Mouse (Mus musculus) hindbrain, postnatal 0 days (tissue): ENCODE data around the gene Nol4l. TPM values are rescaled to one million over a fixed set of nuclear protein-coding genes. Genes with fewer than 3 reads are reported as not detected.
A peak's percentile ranks its signal among the peaks of the same experiment; 100 is the strongest.

ENCODE experiments used
- ATAC-seq: fragments of 200-750 bp; cut with Nextera tagmentation; 2 replicates; pipeline ENCODE4 v1.8.0; 2017; ENCODE audit warnings: mild to moderate bottlenecking, moderate TSS enrichment, moderate library complexity
- DNase-seq: peaks from one replicate; pipeline ENCODE4 v3.0.0-alpha.2; 2015; ENCODE audit warnings: low spot score
- H3K27ac ChIP-seq: fragments of 300-500 bp; sonication (generic); 2 replicates; pipeline ENCODE4 v1.5.1; 2014; ENCODE audit warnings: mild to moderate bottlenecking
- H3K27me3 ChIP-seq: fragments of 300-500 bp; sonication (generic); 2 replicates; pipeline ENCODE4 v1.6.1; 2014; ENCODE audit warnings: low read length, mixed read lengths; ENCODE audit not compliant: insufficient read depth
- H3K36me3 ChIP-seq: fragments of 300-500 bp; sonication (generic); 2 replicates; pipeline ENCODE4 v1.6.1; 2014; ENCODE audit warnings: low read length, mixed read lengths; ENCODE audit not compliant: insufficient read depth
- H3K4me1 ChIP-seq: fragments of 300-500 bp; sonication (generic); 2 replicates; pipeline ENCODE4 v1.6.1; 2014; ENCODE audit warnings: antibody characterized with exemption, low read length, mixed read lengths; ENCODE audit not compliant: insufficient read depth
- H3K4me2 ChIP-seq: fragments of 300-500 bp; sonication (generic); 2 replicates; pipeline ENCODE4 v1.6.1; 2014; ENCODE audit warnings: low read depth, mild to moderate bottlenecking, low read length, moderate library complexity, mixed read lengths
- H3K4me3 ChIP-seq: fragments of 300-500 bp; sonication (generic); 2 replicates; pipeline ENCODE4 v1.5.1; 2014; ENCODE audit warnings: low read length
- H3K9ac ChIP-seq: fragments of 300-500 bp; sonication (generic); replicated peaks from 2 replicates; pipeline ENCODE4 v1.6.1; 2014; ENCODE audit warnings: mild to moderate bottlenecking, low read length, moderate library complexity, mixed read lengths
- H3K9me3 ChIP-seq: fragments of 300-500 bp; sonication (generic); 2 replicates; pipeline ENCODE4 v1.6.1; 2016; ENCODE audit warnings: low read length, mixed read lengths
- CTCF ChIP-seq: IDR thresholded peaks from 2 replicates; pipeline ENCODE4 v1.5.1; 2016; ENCODE audit warnings: antibody characterized with exemption, control low read depth, low read depth
- WGBS: fragments of 180-500 bp; shearing (Covaris S2); extraction: QIAGEN DNeasy Blood & Tissue Kit; methylation state at CpG from one replicate; pipeline ENCODE4 v1.1.7; 2014; 5-methylcytosine and 5-hydroxymethylcytosine counted together
- polyA plus RNA-seq: library from polyadenylated mRNA; unstranded; fragments of >200 nt; fragmentation: Nextera tagmentation; extraction: Ambion mirVana; gene quantifications from 2 replicates; pipeline ENCODE4 v1.2.1, GENCODE M21; 2015
- total RNA-seq: library from RNA; depleted of rRNA; stranded (reverse); fragments of >200 nt; gene quantifications from 2 replicates; pipeline ENCODE4 v1.2.3, GENCODE M21; 2014

Nol4l gene
- total and polyA plus RNA-seq, 2 experiments from 2014 or later, result 24.2 to 80.8 TPM

DNA sequence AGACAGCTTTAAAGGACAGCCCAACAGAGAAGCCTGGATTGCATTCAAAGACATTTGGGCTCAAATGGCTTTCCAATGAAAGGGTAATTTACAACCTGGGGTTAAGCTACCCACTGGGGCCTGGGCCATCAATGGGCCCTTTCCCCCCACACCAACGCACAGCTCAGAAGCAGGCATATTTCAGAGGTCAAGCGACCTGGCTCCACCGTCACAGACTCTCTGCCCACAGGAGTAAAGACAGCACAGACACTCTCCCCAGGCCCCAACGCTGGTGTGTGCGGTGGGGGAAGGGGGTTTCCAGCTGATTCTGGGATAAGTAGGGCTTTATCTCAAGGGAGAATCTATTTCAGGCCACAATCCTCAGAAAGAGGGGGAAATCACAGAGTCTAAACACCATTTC lies 87.1 kb downstream of the Nol4l start:
- no peaks in the 10 kb centered on the region for H3K36me3 ChIP-seq
- peak overlapping the region; percentile 99 for H3K4me2 ChIP-seq
- H3K9ac ChIP-seq, result peak overlapping the region; percentile 70
- no peak for TF ChIP-seq CTCF
- no peak for DNase-seq
- H3K27me3 ChIP-seq, result no peaks in the 10 kb centered on the region
- H3K27ac ChIP-seq, result peak overlapping the region; percentile 77; the same call in 1 of the 2 replicates
- WGBS, result 6% methylated on average over 5 of the region's 5 CpGs
- peak overlapping the region; percentile 63 for H3K4me3 ChIP-seq
- H3K9me3 ChIP-seq, result no peaks in the 10 kb centered on the region
- no peak for ATAC-seq
- H3K4me1 ChIP-seq, result peaks cover 24% of the 10 kb centered on the region

DNA sequence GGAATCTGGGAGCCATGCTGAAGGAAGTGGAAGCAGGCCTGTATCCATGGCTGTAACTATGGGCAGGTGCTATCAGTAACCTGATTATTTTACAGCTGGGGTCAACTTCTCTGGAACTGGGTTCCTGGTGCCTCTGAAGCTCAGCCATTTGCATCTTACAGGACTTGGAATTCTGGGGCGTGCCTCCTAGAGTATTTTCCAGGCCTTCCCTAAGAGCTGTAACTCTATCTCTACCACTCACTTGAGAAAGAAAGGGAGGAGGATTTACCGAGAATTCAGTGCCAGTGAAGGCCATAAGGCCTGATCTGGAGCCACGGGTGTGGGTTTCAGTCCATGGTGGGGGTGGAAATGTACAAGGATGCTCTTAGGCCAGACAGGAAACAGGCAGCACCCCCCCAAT lies 88.5 kb downstream of the Nol4l start:
- Histone ChIP-seq H3K27me3 (no peaks in the 10 kb centered on the region), H3K27ac (peak overlapping the region; percentile 77; the same call in 1 of the 2 replicates), H3K9me3 (no peaks in the 10 kb centered on the region), H3K9ac (peak overlapping the region; percentile 30; the same call in 1 of the 2 replicates), H3K4me1 (peaks cover 39% of the 10 kb centered on the region), H3K4me3 (no peak overlapping the region), H3K4me2 (peak overlapping the region; percentile 99; the same call in 1 of the 2 replicates), H3K36me3 (no peaks in the 10 kb centered on the region)
- no peak for DNase-seq
- no peak for TF ChIP-seq CTCF
- no peak for ATAC-seq
- WGBS, result 54% methylated on average over 3 of the region's 3 CpGs

DNA sequence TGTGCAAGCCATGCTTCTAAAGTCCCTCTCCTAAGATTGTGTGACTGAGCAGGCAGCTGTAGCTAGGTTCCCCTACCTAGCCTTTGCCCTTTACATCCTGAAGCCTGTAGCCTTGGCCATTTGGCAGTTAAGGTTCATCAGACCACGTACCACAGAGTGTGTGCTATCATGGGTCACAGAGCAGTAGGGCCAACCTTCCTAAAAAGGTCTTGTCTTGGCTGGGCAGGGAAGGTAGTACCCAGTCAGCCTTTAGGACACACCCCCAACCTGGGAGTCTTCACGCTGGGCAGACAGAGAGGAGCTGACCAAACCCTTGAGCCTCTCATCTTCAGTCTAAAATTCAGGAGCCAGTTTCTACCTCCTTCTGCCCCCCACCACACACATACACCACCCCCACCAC lies 89.0 kb downstream of the Nol4l start:
- H3K9me3 ChIP-seq, result no peaks in the 10 kb centered on the region
- no peak overlapping the region for H3K4me3 ChIP-seq
- no peak overlapping the region for H3K9ac ChIP-seq
- peak overlapping the region; percentile 99; the same call in 1 of the 2 replicates for H3K4me2 ChIP-seq
- H3K27ac ChIP-seq, result 0 out of 2 replicates have a peak overlapping the region, but pooled peaks have one; percentile 77
- 63% methylated on average over 2 of the region's 2 CpGs for WGBS
- no peaks in the 10 kb centered on the region for H3K27me3 ChIP-seq
- peaks cover 39% of the 10 kb centered on the region for H3K4me1 ChIP-seq
- DNase-seq, result no peak
- no peak for ATAC-seq
- TF ChIP-seq CTCF, result no peak
- H3K36me3 ChIP-seq, result no peaks in the 10 kb centered on the region

DNA sequence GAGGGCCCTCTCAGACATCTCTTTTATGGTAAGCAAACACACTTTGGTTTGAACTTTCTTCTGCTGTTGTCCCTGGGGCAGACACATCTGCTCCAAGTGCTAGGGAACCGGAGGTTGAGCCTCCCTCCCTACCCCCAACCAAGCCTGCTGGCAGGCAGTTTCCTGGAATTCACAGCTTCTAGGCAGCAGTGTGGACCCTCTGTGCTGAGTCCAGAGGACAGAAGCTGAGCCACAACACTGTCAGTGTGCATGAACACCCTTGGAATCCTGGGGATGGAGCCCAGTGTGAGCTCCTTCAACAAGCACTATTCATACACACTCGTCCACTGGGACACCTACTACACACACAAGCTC lies 92.5 kb downstream of the Nol4l start:
- Histone ChIP-seq H3K36me3 (0 out of 2 replicates have a peak, but pooled peaks cover 8% of the 10 kb centered on the region), H3K4me1 (peaks cover 47% of the 10 kb centered on the region), H3K27ac (peak overlapping the region; percentile 71), H3K27me3 (no peaks in the 10 kb centered on the region), H3K4me2 (0 out of 2 replicates have a peak overlapping the region, but pooled peaks have one; percentile 5), H3K9me3 (no peaks in the 10 kb centered on the region), H3K9ac (no peak overlapping the region), H3K4me3 (no peak overlapping the region)
- WGBS, result 27% methylated on average over 2 of the region's 2 CpGs
- no peak for TF ChIP-seq CTCF
- ATAC-seq (0 out of 2 replicates have a peak, but pooled peaks have one; percentile 33), DNase-seq (no peak)

DNA sequence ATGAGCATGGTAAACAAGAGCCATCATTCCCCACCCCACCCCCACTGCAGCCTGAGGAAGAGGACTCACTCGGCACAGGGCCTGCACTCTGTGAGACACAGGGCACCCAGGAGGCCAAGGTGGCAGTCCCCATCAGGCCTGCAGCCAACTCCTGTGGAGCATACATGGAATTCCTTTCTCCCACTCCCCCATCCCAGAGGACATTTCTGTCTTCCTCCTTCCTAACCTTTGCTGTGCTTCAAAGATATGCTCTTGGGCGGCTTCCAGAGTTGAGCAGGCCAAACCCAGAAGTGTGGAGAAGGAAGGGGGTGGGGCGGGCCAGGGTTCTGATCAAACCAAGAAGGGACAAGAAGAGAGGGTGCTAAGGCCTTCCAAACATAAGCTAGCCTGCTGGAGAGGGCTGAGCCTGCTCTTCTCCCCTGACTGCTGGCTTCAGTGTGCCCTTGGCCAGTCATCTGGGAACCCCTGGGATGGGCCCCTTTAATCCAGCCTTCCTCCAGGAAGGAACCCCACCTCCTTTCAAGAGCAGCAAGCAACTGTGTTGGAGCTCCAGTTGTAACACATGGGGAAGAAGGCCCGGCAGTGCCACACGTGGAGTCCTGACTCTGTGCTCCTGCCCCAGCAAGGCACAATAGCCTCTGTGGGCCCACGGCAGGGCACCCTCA lies 93.0 kb downstream of the Nol4l start:
- TF ChIP-seq CTCF, result no peak
- H3K4me2 ChIP-seq, result 0 out of 2 replicates have a peak overlapping the region, but pooled peaks have one; percentile 5
- H3K27me3 ChIP-seq, result no peaks in the 10 kb centered on the region
- peaks cover 46% of the 10 kb centered on the region for H3K4me1 ChIP-seq
- peak overlapping the region; percentile 71 for H3K27ac ChIP-seq
- H3K4me3 ChIP-seq, result no peak overlapping the region
- 30% methylated on average over 6 of the region's 6 CpGs for WGBS
- ATAC-seq (no peak), DNase-seq (no peak)
- no peaks in the 10 kb centered on the region for H3K9me3 ChIP-seq
- H3K9ac ChIP-seq, result no peak overlapping the region
- H3K36me3 ChIP-seq, result 0 out of 2 replicates have a peak, but pooled peaks cover 8% of the 10 kb centered on the region

DNA sequence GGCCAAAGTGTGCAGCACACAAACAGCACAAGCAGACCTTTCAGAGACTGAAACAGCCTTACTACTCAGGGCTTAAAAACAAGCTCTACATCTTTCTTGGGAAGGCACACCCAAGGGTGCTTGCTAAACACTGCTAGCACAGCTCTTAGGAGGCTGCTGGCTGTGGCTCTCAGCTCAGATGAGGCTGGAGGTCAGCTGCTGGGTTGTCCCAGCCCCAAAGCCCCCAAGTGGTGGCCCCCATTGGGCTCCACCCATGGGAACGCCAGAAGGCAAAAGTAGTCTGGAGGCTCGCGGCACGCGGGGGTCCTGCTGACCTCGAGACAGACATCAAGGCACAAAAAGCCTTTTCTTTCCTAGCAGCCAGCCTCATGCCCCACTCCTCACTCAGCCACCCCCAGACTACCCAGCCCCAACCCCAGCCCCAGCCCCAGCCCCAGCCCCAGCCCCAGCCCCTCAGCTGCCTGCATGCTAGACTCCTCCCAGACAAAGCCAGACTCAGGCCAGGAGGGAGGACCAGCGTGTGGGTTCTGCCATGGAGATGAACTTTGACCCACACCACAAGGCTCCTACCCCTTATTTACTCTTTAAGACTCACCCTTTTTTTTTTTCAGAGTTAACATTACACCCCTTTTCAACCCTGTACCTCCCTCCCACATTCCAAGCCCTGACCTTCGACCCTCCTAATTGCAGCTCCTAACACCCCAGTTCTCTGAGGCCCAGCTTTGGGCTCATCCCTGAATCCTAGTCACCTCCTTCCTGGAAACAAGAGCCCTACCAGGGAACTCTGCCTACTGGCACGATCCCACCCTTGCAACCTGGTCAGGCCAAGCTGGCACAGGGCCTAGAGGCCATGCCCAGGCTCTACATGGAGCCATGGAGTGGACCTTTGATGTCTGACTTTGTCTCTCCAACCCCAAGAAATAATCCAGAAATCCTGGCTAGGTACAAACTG lies 94.6 kb downstream of the Nol4l start:
- Histone ChIP-seq H3K4me3 (no peak overlapping the region), H3K27ac (peak overlapping the region; percentile 20), H3K9ac (no peak overlapping the region), H3K9me3 (no peaks in the 10 kb centered on the region), H3K4me2 (no peak overlapping the region), H3K4me1 (peaks cover 32% of the 10 kb centered on the region), H3K36me3 (peaks cover 20% of the 10 kb centered on the region; the same call in 1 of the 2 replicates), H3K27me3 (no peaks in the 10 kb centered on the region)
- no peak for TF ChIP-seq CTCF
- 8% methylated on average over 9 of the region's 9 CpGs for WGBS
- ATAC-seq (no peak), DNase-seq (no peak)
